Mouse (Mus musculus) hindbrain, postnatal 0 days (tissue): Measurements from ENCODE around the gene Gm28035. TPM values are rescaled to one million over a fixed set of nuclear protein-coding genes. Genes with fewer than 3 reads are reported as not detected.

Experiments
- ATAC-seq: fragments of 200-750 bp; cut with Nextera tagmentation; 2 replicates; pipeline ENCODE4 v1.8.0; 2017; ENCODE audit warnings: mild to moderate bottlenecking, moderate TSS enrichment, moderate library complexity
- DNase-seq: peaks from one replicate; pipeline ENCODE4 v3.0.0-alpha.2; 2015; ENCODE audit warnings: low spot score
- H3K27ac ChIP-seq: fragments of 300-500 bp; sonication (generic); 2 replicates; pipeline ENCODE4 v1.5.1; 2014; ENCODE audit warnings: mild to moderate bottlenecking
- H3K27me3 ChIP-seq: fragments of 300-500 bp; sonication (generic); 2 replicates; pipeline ENCODE4 v1.6.1; 2014; ENCODE audit warnings: low read length, mixed read lengths; ENCODE audit not compliant: insufficient read depth
- H3K36me3 ChIP-seq: fragments of 300-500 bp; sonication (generic); 2 replicates; pipeline ENCODE4 v1.6.1; 2014; ENCODE audit warnings: low read length, mixed read lengths; ENCODE audit not compliant: insufficient read depth
- H3K4me1 ChIP-seq: fragments of 300-500 bp; sonication (generic); 2 replicates; pipeline ENCODE4 v1.6.1; 2014; ENCODE audit warnings: antibody characterized with exemption, low read length, mixed read lengths; ENCODE audit not compliant: insufficient read depth
- H3K4me2 ChIP-seq: fragments of 300-500 bp; sonication (generic); 2 replicates; pipeline ENCODE4 v1.6.1; 2014; ENCODE audit warnings: low read depth, mild to moderate bottlenecking, low read length, moderate library complexity, mixed read lengths
- H3K4me3 ChIP-seq: fragments of 300-500 bp; sonication (generic); 2 replicates; pipeline ENCODE4 v1.5.1; 2014; ENCODE audit warnings: low read length
- H3K9ac ChIP-seq: fragments of 300-500 bp; sonication (generic); replicated peaks from 2 replicates; pipeline ENCODE4 v1.6.1; 2014; ENCODE audit warnings: mild to moderate bottlenecking, low read length, moderate library complexity, mixed read lengths
- H3K9me3 ChIP-seq: fragments of 300-500 bp; sonication (generic); 2 replicates; pipeline ENCODE4 v1.6.1; 2016; ENCODE audit warnings: low read length, mixed read lengths
- CTCF ChIP-seq: IDR thresholded peaks from 2 replicates; pipeline ENCODE4 v1.5.1; 2016; ENCODE audit warnings: antibody characterized with exemption, control low read depth, low read depth
- WGBS: fragments of 180-500 bp; shearing (Covaris S2); extraction: QIAGEN DNeasy Blood & Tissue Kit; methylation state at CpG from one replicate; pipeline ENCODE4 v1.1.7; 2014; 5-methylcytosine and 5-hydroxymethylcytosine counted together
- polyA plus RNA-seq: library from polyadenylated mRNA; unstranded; fragments of >200 nt; fragmentation: Nextera tagmentation; extraction: Ambion mirVana; gene quantifications from 2 replicates; pipeline ENCODE4 v1.2.1, GENCODE M21; 2015
- total RNA-seq: library from RNA; depleted of rRNA; stranded (reverse); fragments of >200 nt; gene quantifications from 2 replicates; pipeline ENCODE4 v1.2.3, GENCODE M21; 2014; rRNA removed

Gene Gm28035
- total and polyA plus RNA-seq, 2 experiments from 2014 or later: 0.31 to 15.1 TPM

- peaks cover 77% of the 10 kb centered on the region for H3K36me3 ChIP-seq
- no peaks in the 10 kb centered on the region for H3K4me1 ChIP-seq
- no peaks in the 10 kb centered on the region for H3K27me3 ChIP-seq
- H3K27ac ChIP-seq: no peak overlapping the region
- no peak overlapping the region for H3K4me2 ChIP-seq
- H3K9me3 ChIP-seq: no peaks in the 10 kb centered on the region
- 84% methylated on average over 7 of the region's 7 CpGs for WGBS
- H3K9ac ChIP-seq: no peak overlapping the region
- no peak for TF ChIP-seq CTCF
- H3K4me3 ChIP-seq: no peak overlapping the region
- DNase-seq: no peak
- no peak for ATAC-seq
Measured at GRCm38 (mm10) chr2:30323111-30323510, 82.7 kb downstream of the Gm28035 start.

GRCm38 (mm10) chr2:30325296-30325695, 84.9 kb downstream of the Gm28035 start:
- WGBS: 94% methylated on average over 5 of the region's 5 CpGs
- DNase-seq (no peak), ATAC-seq (no peak)
- Histone ChIP-seq H3K27me3 (no peaks in the 10 kb centered on the region), H3K9me3 (no peaks in the 10 kb centered on the region), H3K4me3 (no peak overlapping the region), H3K4me1 (no peaks in the 10 kb centered on the region), H3K27ac (no peak overlapping the region), H3K9ac (no peak overlapping the region), H3K4me2 (no peak overlapping the region), H3K36me3 (peaks cover 90% of the 10 kb centered on the region)
- no peak for TF ChIP-seq CTCF

GRCm38 (mm10) chr2:30327276-30327675, 86.9 kb downstream of the Gm28035 start:
- DNase-seq (no peak), ATAC-seq (no peak)
- Histone ChIP-seq H3K27me3 (no peaks in the 10 kb centered on the region), H3K36me3 (peaks cover 79% of the 10 kb centered on the region), H3K9ac (no peak overlapping the region), H3K9me3 (no peaks in the 10 kb centered on the region), H3K4me1 (no peaks in the 10 kb centered on the region), H3K4me2 (no peak overlapping the region), H3K4me3 (no peak overlapping the region), H3K27ac (no peak overlapping the region)
- no peak for TF ChIP-seq CTCF
- WGBS: 90% methylated on average over 7 of the region's 7 CpGs

GRCm38 (mm10) chr2:30328791-30329190, 88.4 kb downstream of the Gm28035 start:
- 77% methylated on average over 3 of the region's 3 CpGs for WGBS
- TF ChIP-seq CTCF: no peak
- ATAC-seq (no peak), DNase-seq (no peak)
- Histone ChIP-seq H3K27me3 (no peaks in the 10 kb centered on the region), H3K9ac (no peak overlapping the region), H3K9me3 (no peaks in the 10 kb centered on the region), H3K4me2 (no peak overlapping the region), H3K36me3 (peaks cover 79% of the 10 kb centered on the region), H3K27ac (no peak overlapping the region), H3K4me3 (no peak overlapping the region), H3K4me1 (no peaks in the 10 kb centered on the region)

Other genes starting within 250 kb of the Gm28035 start
- 87.4 and 87.7 TPM in 2 replicates for gene Wdr34, start 191.7 kb upstream of the Gm28035 start, total RNA-seq
- 64.5 and 66.5 TPM in 2 replicates for gene Wdr34, start 191.7 kb upstream of the Gm28035 start, polyA plus RNA-seq
- 149 and 188 TPM in 2 replicates for gene Set, start 183.2 kb upstream of the Gm28035 start, total RNA-seq
- gene Set, start 183.2 kb upstream of the Gm28035 start, polyA plus RNA-seq: 332 and 334 TPM in 2 replicates
- 1.2 and 4.5 TPM in 2 replicates for gene Pkn3, start 162.9 kb upstream of the Gm28035 start, total RNA-seq
- 0.99 and 1.0 TPM in 2 replicates for gene Pkn3, start 162.9 kb upstream of the Gm28035 start, polyA plus RNA-seq
- 25.4 and 35.0 TPM in 2 replicates for gene Zdhhc12, start 146.9 kb upstream of the Gm28035 start, total RNA-seq
- 30.2 and 32.2 TPM in 2 replicates for gene Zdhhc12, start 146.9 kb upstream of the Gm28035 start, polyA plus RNA-seq
- 77.6 and 99.2 TPM in 2 replicates for gene Zer1, start 116.0 kb upstream of the Gm28035 start, total RNA-seq
- 14.0 and 14.6 TPM in 2 replicates for gene Zer1, start 116.0 kb upstream of the Gm28035 start, polyA plus RNA-seq
- 106 and 109 TPM in 2 replicates for gene Tbc1d13, start 106.8 kb upstream of the Gm28035 start, total RNA-seq
- gene Tbc1d13, start 106.8 kb upstream of the Gm28035 start, polyA plus RNA-seq: 9.4 and 10.8 TPM in 2 replicates
- 63.7 and 64.1 TPM in 2 replicates for gene Endog, start 69.1 kb upstream of the Gm28035 start, total RNA-seq
- 42.2 and 42.7 TPM in 2 replicates for gene Endog, start 69.1 kb upstream of the Gm28035 start, polyA plus RNA-seq
- 32.6 and 48.2 TPM in 2 replicates for gene Spout1, start 62.1 kb upstream of the Gm28035 start, total RNA-seq
- gene Spout1, start 62.1 kb upstream of the Gm28035 start, polyA plus RNA-seq: 52.6 and 56.1 TPM in 2 replicates
- gene Kyat1, start 34.7 kb upstream of the Gm28035 start, total RNA-seq: 23.9 and 34.3 TPM in 2 replicates
- 17.0 and 17.9 TPM in 2 replicates for gene Kyat1, start 34.7 kb upstream of the Gm28035 start, polyA plus RNA-seq
- 66.2 and 68.4 TPM in 2 replicates for gene Lrrc8a, start 2.9 kb upstream of the Gm28035 start, total RNA-seq
- 59.7 and 61.9 TPM in 2 replicates for gene Lrrc8a, start 2.9 kb upstream of the Gm28035 start, polyA plus RNA-seq
- 5.6 and 8.9 TPM in 2 replicates for gene Phyhd1, start 25.6 kb downstream of the Gm28035 start, total RNA-seq
- gene Phyhd1, start 25.6 kb downstream of the Gm28035 start, polyA plus RNA-seq: 6.2 and 7.4 TPM in 2 replicates
- not detected in 2 replicates for gene Gm28038, start 40.5 kb downstream of the Gm28035 start, total RNA-seq
- not detected in 2 replicates for gene Gm28038, start 40.5 kb downstream of the Gm28035 start, polyA plus RNA-seq
- 43.7 and 50.4 TPM in 2 replicates for gene Dolk, start 45.8 kb downstream of the Gm28035 start, total RNA-seq
- 42.1 and 43.5 TPM in 2 replicates for gene Dolk, start 45.8 kb downstream of the Gm28035 start, polyA plus RNA-seq
- gene Nup188, start 45.8 kb downstream of the Gm28035 start, total RNA-seq: 32.6 and 51.0 TPM in 2 replicates
- 11.9 and 12.6 TPM in 2 replicates for gene Nup188, start 45.8 kb downstream of the Gm28035 start, polyA plus RNA-seq
- 397 and 410 TPM in 2 replicates for gene Sh3glb2, start 118.8 kb downstream of the Gm28035 start, total RNA-seq
- gene Sh3glb2, start 118.8 kb downstream of the Gm28035 start, polyA plus RNA-seq: 171 and 180 TPM in 2 replicates
- gene Miga2, start 123.7 kb downstream of the Gm28035 start, total RNA-seq: 67.6 and 79.9 TPM in 2 replicates
- gene Miga2, start 123.7 kb downstream of the Gm28035 start, polyA plus RNA-seq: 34.4 and 35.3 TPM in 2 replicates
- gene Dolpp1, start 151.7 kb downstream of the Gm28035 start, total RNA-seq: 119 and 122 TPM in 2 replicates
- 48.2 and 49.4 TPM in 2 replicates for gene Dolpp1, start 151.7 kb downstream of the Gm28035 start, polyA plus RNA-seq
- 49.3 and 51.5 TPM in 2 replicates for gene Crat, start 175.2 kb downstream of the Gm28035 start, total RNA-seq
- gene Crat, start 175.2 kb downstream of the Gm28035 start, polyA plus RNA-seq: 26.0 and 27.6 TPM in 2 replicates
- 140 and 156 TPM in 2 replicates for gene Ptpa, start 175.5 kb downstream of the Gm28035 start, total RNA-seq
- gene Ptpa, start 175.5 kb downstream of the Gm28035 start, polyA plus RNA-seq: 133 and 138 TPM in 2 replicates
- gene Ier5l, start 233.7 kb downstream of the Gm28035 start, total RNA-seq: 26.5 and 30.2 TPM in 2 replicates
- gene Ier5l, start 233.7 kb downstream of the Gm28035 start, polyA plus RNA-seq: 2.4 and 2.8 TPM in 2 replicates